Mouse (Mus musculus) MEL (cell line): ENCODE data around the gene Cnn2.

ENCODE experiments used
- CHD1 ChIP-seq: IDR thresholded peaks from 2 replicates; pipeline ENCODE4 v1.6.1; 2012; ENCODE audit warnings: low read depth, mild to moderate bottlenecking, inconsistent platforms, low read length, improper control_type of control experiment
- CTCF ChIP-seq, 3 experiments: IDR thresholded peaks in 2 of 3; conservative IDR thresholded peaks in 1 of 3; 2 replicates each; pipeline ENCODE4 v1.5.1; 2011 to 2012; ENCODE audit warnings: low read length in 3 of 3, low read depth in 2 of 3, mild to moderate bottlenecking in 2 of 3, improper control_type of control experiment in 1 of 3, inconsistent platforms in 1 of 3, mixed read lengths in 1 of 3, moderate library complexity in 1 of 3; ENCODE audit not compliant: control insufficient read depth in 1 of 3, insufficient read depth in 1 of 3, poor library complexity in 1 of 3, severe bottlenecking in 1 of 3
- E2F4 ChIP-seq: IDR thresholded peaks from 2 replicates; pipeline ENCODE4 v1.6.1; 2011; ENCODE audit warnings: low read depth, low read length, improper control_type of control experiment, borderline replicate concordance
- EP300 ChIP-seq, 2 experiments: IDR thresholded peaks; 2 replicates each; pipeline ENCODE4 v1.6.1; 2011; ENCODE audit warnings: improper control_type of control experiment in 2 of 2, low read length in 2 of 2, low read depth in 1 of 2, mild to moderate bottlenecking in 1 of 2
- KAT2A ChIP-seq: conservative IDR thresholded peaks from 2 replicates; pipeline ENCODE4 v1.6.1; 2012; ENCODE audit warnings: low read depth, low read length, improper control_type of control experiment, inconsistent platforms
- NELFE ChIP-seq: IDR thresholded peaks from 2 replicates; pipeline ENCODE4 v1.6.1; 2011; ENCODE audit warnings: low read depth, low read length, improper control_type of control experiment
- ZC3H11A ChIP-seq: IDR thresholded peaks from 2 replicates; pipeline ENCODE4 v1.6.1; 2012; ENCODE audit warnings: low read depth, mild to moderate bottlenecking, inconsistent platforms, low read length, improper control_type of control experiment

DNA sequence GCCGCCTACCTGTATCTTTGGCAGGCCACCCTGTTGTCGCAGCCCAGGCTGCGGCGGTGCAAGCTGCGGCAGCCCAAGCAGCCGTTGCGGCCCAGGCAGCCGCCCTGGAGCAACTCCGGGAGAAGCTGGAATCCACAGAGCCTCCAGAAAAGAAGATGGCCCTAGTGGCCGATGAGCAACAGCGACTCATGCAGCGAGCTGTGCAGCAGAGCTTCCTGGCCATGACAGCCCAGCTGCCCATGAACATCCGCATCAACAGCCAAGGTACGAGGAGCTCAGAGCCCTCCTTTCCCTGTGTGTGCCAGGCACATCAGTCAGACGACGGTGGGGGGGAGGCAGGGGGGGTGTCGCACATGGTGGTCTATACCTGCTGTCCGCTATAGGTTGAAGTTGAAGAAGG lies 37.7 kb upstream of the Cnn2 start:
- TF ChIP-seq EP300 (IDR thresholded peaks at IDR 0.05; ENCODE audit: low read depth in 1 of 2, low read length in 2 of 2) (no peak), E2F4 (no peak), KAT2A (no peak), CHD1 (no peak), CTCF (IDR thresholded peaks at IDR 0.05 in 2 of 3, conservative IDR thresholded peaks at IDR 0.05 in 1 of 3; ENCODE audit: control insufficient read depth in 1 of 3, insufficient read depth in 1 of 3, low read depth in 2 of 3, low read length in 3 of 3, poor library complexity in 1 of 3, severe bottlenecking in 1 of 3) (no peak), NELFE (no peak), ZC3H11A (no peak)
